Mouse (Mus musculus) mouse embryonic stem cell (cell line): ENCODE measurements around the gene Zzef1.

Source experiments
- in situ Hi-C, 2 experiments: fragments of 300-500 bp; cut with MboI; formaldehyde crosslinking; loops; 1 replicate in 1 of 2; 3 replicates in 1 of 2; pipeline ENCODE4 v1.14.3; 2019 to 2020; ENCODE audit warnings: low sequenced_read_pairs in 2 of 2, low pct_unique_long_range_greater_than_20kb in 1 of 2, mixed read lengths in 1 of 2; ENCODE audit not compliant: unreplicated experiment in 1 of 2

Gene Zzef1

GRCm38 (mm10) chr11:72795455-72796295 is at the start of gene Zzef1, which contains the start of gene Cyb5d2:
Zzef1 (plus strand) TSS chr11:72796226.
Cyb5d2 (minus strand) TSS chr11:72796142.
- in situ Hi-C loops: no loop called here

DNA sequence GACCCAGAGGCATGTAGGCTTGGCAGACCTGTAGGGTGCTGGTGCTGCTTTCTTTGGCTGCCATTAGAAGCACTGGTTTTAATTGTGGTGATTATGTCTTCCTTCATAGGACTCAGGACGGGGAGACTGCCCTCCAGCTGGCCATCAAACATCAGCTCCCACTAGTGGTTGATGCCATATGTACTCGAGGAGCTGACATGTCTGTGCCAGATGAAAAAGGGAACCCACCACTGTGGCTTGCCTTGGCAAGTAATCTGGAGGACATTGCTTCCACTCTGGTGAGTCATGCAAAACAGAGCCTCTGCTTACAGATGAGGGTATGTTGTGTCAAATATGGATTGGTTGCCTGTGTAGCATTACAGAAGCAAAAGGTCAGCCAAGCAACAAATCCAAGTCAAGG is 44.1 kb upstream of the Zzef1 start:
- in situ Hi-C loops: no loop called here

DNA sequence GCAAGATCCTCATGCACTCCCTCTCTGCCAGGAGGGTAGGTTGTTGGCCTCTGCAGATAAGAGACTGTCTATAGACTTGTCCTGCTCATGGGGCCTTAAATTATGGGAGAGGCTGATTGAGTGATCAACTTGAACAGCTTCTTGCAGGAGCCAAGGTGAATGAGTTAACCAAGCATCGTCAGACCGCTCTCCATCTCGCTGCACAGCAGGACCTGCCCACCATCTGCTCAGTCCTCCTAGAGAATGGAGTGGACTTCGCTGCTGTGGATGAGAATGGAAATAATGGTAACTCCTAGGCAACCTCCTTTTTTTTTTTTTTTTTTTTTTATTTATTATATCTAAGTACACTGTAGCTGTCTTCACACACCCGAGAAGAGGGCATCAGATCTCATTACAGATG is 37.7 kb upstream of the Zzef1 start:
- in situ Hi-C loops: no loop called here

GRCm38 (mm10) chr11:72759581-72759980 is 36.4 kb upstream of the Zzef1 start:
- in situ Hi-C loops: no loop called here

- in situ Hi-C loops: no loop called here
Observed at GRCm38 (mm10) chr11:72760781-72761180, 35.2 kb upstream of the Zzef1 start.

- in situ Hi-C loops: no loop called here
Observed at GRCm38 (mm10) chr11:72764270-72764669, 31.8 kb upstream of the Zzef1 start.

- in situ Hi-C loops: no loop called here
Observed at GRCm38 (mm10) chr11:72767716-72768115, 28.3 kb upstream of the Zzef1 start.

DNA sequence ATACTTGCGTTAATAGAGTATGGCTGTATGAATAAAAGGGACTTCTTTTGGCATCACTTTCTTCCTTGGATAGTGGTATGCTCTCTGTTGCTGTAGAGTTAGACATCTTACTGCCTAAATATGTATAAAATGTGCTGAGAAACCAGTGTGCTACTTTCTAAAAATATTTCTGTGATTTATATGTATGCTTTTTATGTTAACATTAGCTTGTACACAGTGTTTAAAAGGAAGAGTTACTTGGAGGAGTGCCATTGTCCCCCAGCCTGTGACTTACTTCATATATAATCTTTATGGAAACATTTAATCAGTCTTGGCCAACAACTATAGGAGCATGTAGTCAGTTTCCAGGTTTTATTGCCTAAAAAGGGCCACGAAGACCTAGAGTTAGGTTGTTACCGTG is 27.0 kb upstream of the Zzef1 start:
- in situ Hi-C loops: no loop called here

DNA sequence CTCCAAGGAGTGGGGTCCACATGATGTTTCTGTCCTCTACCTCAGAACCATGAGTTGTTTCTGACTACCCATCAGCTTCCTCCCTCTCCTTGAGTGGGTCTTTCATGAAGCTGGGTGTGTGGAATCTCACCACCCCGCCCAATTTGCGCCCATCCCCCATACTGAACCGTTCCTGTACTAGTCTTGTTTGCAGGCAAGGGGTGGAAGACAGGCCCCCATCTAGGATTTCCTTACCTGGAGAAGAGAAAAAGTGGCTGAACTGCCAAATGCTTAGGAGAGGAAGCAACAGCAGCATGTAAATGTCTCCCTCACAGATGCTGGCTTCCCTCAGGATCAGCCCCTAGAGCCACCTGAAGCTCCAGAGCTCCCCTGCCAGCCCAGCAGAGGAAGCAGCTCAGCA is 25.7 kb upstream of the Zzef1 start:
- in situ Hi-C loops: loop anchor here in 1 of 2 experiments (10.0 kb wide), 1 partner anchor 196 kb away; no protein-coding TSS in a partner anchor

DNA sequence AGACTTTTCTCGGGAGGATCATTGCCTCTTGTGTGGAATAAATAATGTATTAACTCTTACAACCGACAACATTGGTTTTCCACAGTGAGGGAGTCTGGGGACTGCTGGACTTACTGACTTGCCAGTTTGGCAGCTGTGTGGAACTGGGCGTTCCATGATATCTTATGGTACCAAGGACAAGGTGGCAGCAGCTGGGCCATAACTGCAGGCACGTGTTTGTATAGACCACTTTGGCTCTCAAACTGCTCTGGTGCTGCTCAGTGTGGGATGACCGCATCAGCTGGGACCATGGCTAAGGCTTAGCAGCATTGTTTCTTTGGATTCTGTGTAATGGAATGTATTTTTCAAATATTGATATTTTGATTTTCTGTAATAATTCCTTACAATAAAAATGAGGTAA is 25.2 kb upstream of the Zzef1 start:
- in situ Hi-C loops: loop anchor here in 1 of 2 experiments (10.0 kb wide), 1 partner anchor 196 kb away; no protein-coding TSS in a partner anchor

DNA sequence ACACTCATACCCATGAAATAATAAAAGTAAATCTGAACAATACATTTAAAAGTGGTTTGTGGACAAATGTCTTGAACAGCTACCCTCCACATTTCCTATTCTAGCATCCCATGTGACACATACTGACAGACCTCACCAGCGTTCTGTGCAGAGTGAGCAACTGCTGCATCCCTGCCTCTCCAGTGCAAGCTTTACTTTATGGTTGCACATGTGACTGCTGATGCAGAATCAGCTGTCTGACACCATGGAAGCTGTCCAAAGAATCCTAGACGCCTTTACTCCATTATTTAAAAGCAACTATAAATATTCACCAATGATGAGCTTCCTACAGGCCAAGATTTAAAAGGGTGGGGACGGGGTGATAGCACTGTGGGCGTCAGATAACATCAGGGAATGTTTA is 24.6 kb upstream of the Zzef1 start:
- in situ Hi-C loops: loop anchor here in 1 of 2 experiments (10.0 kb wide), 1 partner anchor 197 kb away; no protein-coding TSS in a partner anchor

DNA sequence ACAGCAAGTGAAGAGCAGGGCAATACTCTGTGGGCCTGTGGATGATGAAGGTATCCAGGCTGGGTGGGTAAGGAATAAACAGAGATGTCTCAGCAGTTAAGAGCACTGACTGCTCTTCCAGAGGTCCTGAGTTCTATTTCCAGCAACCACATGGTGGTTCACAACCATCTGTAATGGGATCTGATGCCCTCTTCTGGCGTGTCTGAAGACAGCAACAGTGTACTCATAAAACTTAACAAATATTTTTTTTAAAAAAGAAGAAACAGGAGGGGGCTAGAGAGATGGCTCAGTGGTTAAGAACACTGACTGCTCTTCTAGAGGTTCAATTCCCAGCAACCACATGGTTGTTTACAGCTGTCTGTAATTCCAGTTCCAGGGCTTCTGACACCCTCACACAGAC is 23.4 kb upstream of the Zzef1 start:
- in situ Hi-C loops: loop anchor here in 1 of 2 experiments (10.0 kb wide), 1 partner anchor 198 kb away; no protein-coding TSS in a partner anchor

DNA sequence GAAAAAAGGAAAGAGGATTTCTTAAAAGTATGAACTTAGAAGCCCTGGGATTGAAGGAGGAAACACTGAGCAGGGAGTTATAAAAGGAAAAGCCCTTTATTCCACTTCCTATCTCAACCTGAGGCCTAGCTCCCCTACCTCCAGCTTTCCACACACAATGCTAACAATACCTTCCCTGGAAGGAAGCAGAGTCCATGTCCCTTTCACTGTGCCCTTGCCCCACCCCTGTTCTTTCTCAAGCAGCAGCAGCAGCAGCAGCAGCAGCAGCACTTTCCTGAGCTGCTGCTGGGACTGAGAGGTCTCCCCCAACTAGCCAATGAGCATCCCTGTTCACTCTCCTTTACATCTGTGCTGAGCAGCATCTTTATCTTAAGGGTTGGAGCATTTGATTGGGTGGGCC is 17.1 kb upstream of the Zzef1 start:
- in situ Hi-C loops: loop anchor here in 1 of 2 experiments (10.0 kb wide), 1 partner anchor 204 kb away; no protein-coding TSS in a partner anchor

GRCm38 (mm10) chr11:72782103-72782502 is 13.9 kb upstream of the Zzef1 start:
- in situ Hi-C loops: no loop called here

- in situ Hi-C loops: no loop called here
Observed at GRCm38 (mm10) chr11:72782503-72782902, 13.5 kb upstream of the Zzef1 start.

- in situ Hi-C loops: no loop called here
Observed at GRCm38 (mm10) chr11:72792033-72792432, 4.0 kb upstream of the Zzef1 start.

DNA sequence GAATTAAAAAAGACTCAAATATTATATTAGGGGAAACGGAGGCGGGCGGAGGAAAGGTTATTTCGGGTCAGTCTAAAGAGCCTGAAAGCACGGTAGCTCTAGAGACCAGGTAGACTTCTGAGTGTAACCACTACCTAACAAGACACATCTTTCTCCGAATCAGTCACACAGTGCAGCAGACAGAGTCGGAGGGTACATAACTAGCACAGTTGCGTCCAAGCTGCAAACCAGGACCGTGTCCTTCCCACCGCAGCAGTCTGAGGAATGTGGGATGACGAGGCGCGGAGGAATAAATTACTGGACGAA is 924 bp upstream of the Zzef1 start:
- in situ Hi-C loops: no loop called here

GRCm38 (mm10) chr11:72796296-72796687 is 266 bp downstream of the Zzef1 start:
- in situ Hi-C loops: no loop called here

DNA sequence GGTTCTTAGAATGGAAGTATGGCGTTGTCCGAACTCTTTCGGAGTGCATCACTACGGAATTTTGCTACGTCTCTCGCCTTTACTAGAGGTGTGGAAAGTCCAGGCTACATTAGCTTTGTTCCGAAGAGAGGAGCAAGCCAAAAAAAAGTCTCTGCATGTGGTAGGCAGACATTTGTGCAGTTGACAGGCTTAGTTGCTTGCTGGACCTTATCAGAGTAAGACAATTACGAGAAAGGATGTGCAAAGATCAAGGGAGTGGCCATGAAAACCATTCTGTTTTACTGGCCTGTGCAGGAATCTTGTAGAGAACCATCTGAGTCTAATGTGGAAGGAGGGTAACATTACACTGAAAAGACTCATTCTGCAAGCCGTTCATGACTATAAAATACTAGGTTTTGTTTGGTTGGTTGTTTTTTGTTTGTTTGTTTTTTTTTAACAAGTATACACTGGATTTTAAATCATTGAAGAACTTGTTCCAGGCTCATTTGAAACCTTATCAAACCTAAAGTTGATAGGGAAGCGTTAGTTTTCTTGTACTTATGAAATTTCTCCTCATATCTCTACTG is 830 bp downstream of the Zzef1 start:
- in situ Hi-C loops: no loop called here

- in situ Hi-C loops: no loop called here
Observed at GRCm38 (mm10) chr11:72798112-72798511, 2.1 kb downstream of the Zzef1 start.
